Mouse (Mus musculus) heart, adult 2 months (tissue): ENCODE data around the gene Vsig8.

ENCODE experiments used
- CTCF ChIP-seq: fragments of 200-600 bp; IDR thresholded peaks from 2 replicates; pipeline ENCODE4 v1.8.1; 2022; ENCODE audit warnings: antibody characterized with exemption, mild to moderate bottlenecking, moderate library complexity
- EP300 ChIP-seq: fragments of 200-500 bp; IDR thresholded peaks from 2 replicates; pipeline ENCODE4 v1.6.1; 2011; ENCODE audit warnings: low read depth, low read length, control low read depth; ENCODE audit not compliant: insufficient read depth
- POLR2A ChIP-seq: fragments of 200-500 bp; IDR thresholded peaks from 2 replicates; pipeline ENCODE4 v1.6.1; 2011; ENCODE audit warnings: mild to moderate bottlenecking, low read depth, low read length, control low read depth; ENCODE audit not compliant: insufficient read depth

GRCm38 (mm10) chr1:172539827-172540226 lies 15.9 kb upstream of the Vsig8 start:
- TF ChIP-seq CTCF: no peak
- TF ChIP-seq POLR2A: no peak
- no peak for TF ChIP-seq EP300
